Mouse (Mus musculus) lung, embryonic 15.5 days (tissue): ENCODE measurements at regions not wholly inside any gene's neighbourhood (a gene's known extent, or its start where the extent isn't known, plus 50 kb on each side); places are given as distances from the start of the nearest gene placed in this dataset.

Source experiments
- ATAC-seq: fragments of 200-750 bp; cut with Nextera tagmentation; 2 replicates; pipeline ENCODE4 v1.8.0; 2017; ENCODE audit warnings: moderate number of reproducible peaks, borderline replicate concordance; ENCODE audit not compliant: low FRiP score, low TSS enrichment; ENCODE audit errors: extremely low read depth
- H3K27ac ChIP-seq: fragments of 300-500 bp; sonication (generic); 2 replicates; pipeline ENCODE4 v1.5.1; 2015; ENCODE audit warnings: moderate library complexity, mild to moderate bottlenecking, inconsistent platforms
- H3K27me3 ChIP-seq: fragments of 300-500 bp; sonication (generic); 2 replicates; pipeline ENCODE4 v1.6.1; 2015; ENCODE audit warnings: inconsistent platforms
- H3K36me3 ChIP-seq: fragments of 300-500 bp; sonication (generic); 2 replicates; pipeline ENCODE4 v1.6.1; 2015; ENCODE audit warnings: inconsistent platforms
- H3K4me1 ChIP-seq: fragments of 300-500 bp; sonication (generic); 2 replicates; pipeline ENCODE4 v1.6.1; 2015; ENCODE audit warnings: inconsistent platforms
- H3K4me2 ChIP-seq: fragments of 300-500 bp; sonication (generic); 2 replicates; pipeline ENCODE4 v1.6.1; 2015; ENCODE audit warnings: inconsistent platforms, mild to moderate bottlenecking, moderate library complexity
- H3K4me3 ChIP-seq: fragments of 300-500 bp; sonication (generic); 2 replicates; pipeline ENCODE4 v1.5.1; 2015; ENCODE audit warnings: mild to moderate bottlenecking, inconsistent platforms
- H3K9ac ChIP-seq: fragments of 300-500 bp; sonication (generic); 2 replicates; pipeline ENCODE4 v1.6.1; 2015; ENCODE audit warnings: inconsistent platforms
- H3K9me3 ChIP-seq: fragments of 300-500 bp; sonication (generic); 2 replicates; pipeline ENCODE4 v1.6.1; 2016; ENCODE audit warnings: inconsistent platforms
- WGBS: fragments of 180-500 bp; shearing (Covaris S2); methylation state at CpG from one replicate; pipeline ENCODE4 v1.1.7; 2015; 5-methylcytosine and 5-hydroxymethylcytosine counted together

- no peak overlapping the region for H3K27ac ChIP-seq
- 66% methylated on average over 9 of the region's 9 CpGs for WGBS
- H3K4me2 ChIP-seq: no peak overlapping the region
- H3K9me3 ChIP-seq: no peaks in the 10 kb centered on the region
- no peaks in the 10 kb centered on the region for H3K27me3 ChIP-seq
- H3K4me3 ChIP-seq: no peak overlapping the region
- H3K36me3 ChIP-seq: no peaks in the 10 kb centered on the region
- ATAC-seq: no peak
- no peak overlapping the region for H3K9ac ChIP-seq
- H3K4me1 ChIP-seq: peaks cover 14% of the 10 kb centered on the region; the same call in 1 of the 2 replicates
These were observed 112.5 kb upstream of the Plxnc1 start for GRCm38 (mm10) chr10:95057051-95057714.

- Histone ChIP-seq H3K4me1 (peaks cover 14% of the 10 kb centered on the region; the same call in 1 of the 2 replicates), H3K4me3 (no peak overlapping the region), H3K9ac (no peak overlapping the region), H3K27me3 (no peaks in the 10 kb centered on the region), H3K36me3 (no peaks in the 10 kb centered on the region), H3K27ac (no peak overlapping the region), H3K9me3 (no peaks in the 10 kb centered on the region), H3K4me2 (no peak overlapping the region)
- peak; percentile 37; the same call in 1 of the 2 replicates for ATAC-seq
- 60% methylated on average over 4 of the region's 4 CpGs for WGBS
These were observed 111.9 kb upstream of the Plxnc1 start for GRCm38 (mm10) chr10:95056541-95056940.

GRCm38 (mm10) chr10:95054869-95055268 is 110.2 kb upstream of the Plxnc1 start:
- ATAC-seq: no peak
- Histone ChIP-seq H3K27me3 (no peaks in the 10 kb centered on the region), H3K9ac (no peak overlapping the region), H3K4me2 (no peak overlapping the region), H3K27ac (no peak overlapping the region), H3K4me3 (no peak overlapping the region), H3K9me3 (no peaks in the 10 kb centered on the region), H3K36me3 (no peaks in the 10 kb centered on the region), H3K4me1 (peaks cover 14% of the 10 kb centered on the region; the same call in 1 of the 2 replicates)
- WGBS: 64% methylated on average over 3 of the region's 3 CpGs

- ATAC-seq: peak; percentile 44; the same call in 1 of the 2 replicates
- no peak overlapping the region for H3K4me2 ChIP-seq
- no peaks in the 10 kb centered on the region for H3K9me3 ChIP-seq
- H3K4me3 ChIP-seq: no peak overlapping the region
- WGBS: 53% methylated on average over 5 of the region's 5 CpGs
- no peaks in the 10 kb centered on the region for H3K36me3 ChIP-seq
- no peak overlapping the region for H3K9ac ChIP-seq
- peaks cover 22% of the 10 kb centered on the region for H3K4me1 ChIP-seq
- H3K27ac ChIP-seq: peak overlapping the region; percentile 91
- H3K27me3 ChIP-seq: no peaks in the 10 kb centered on the region
These were observed 104.2 kb upstream of the Plxnc1 start for GRCm38 (mm10) chr10:95048790-95049189.

- H3K27me3 ChIP-seq: no peaks in the 10 kb centered on the region
- ATAC-seq: peak; percentile 84
- no peaks in the 10 kb centered on the region for H3K9me3 ChIP-seq
- H3K9ac ChIP-seq: no peak overlapping the region
- H3K36me3 ChIP-seq: no peaks in the 10 kb centered on the region
- H3K4me2 ChIP-seq: no peak overlapping the region
- WGBS: 23% methylated on average over 7 of the region's 7 CpGs
- H3K27ac ChIP-seq: peak overlapping the region; percentile 56
- H3K4me3 ChIP-seq: no peak overlapping the region
- H3K4me1 ChIP-seq: peaks cover 20% of the 10 kb centered on the region
These were observed 99.3 kb upstream of the Plxnc1 start for GRCm38 (mm10) chr10:95043978-95044377.

GRCm38 (mm10) chr10:95040258-95040895 is 95.7 kb upstream of the Plxnc1 start:
- H3K36me3 ChIP-seq: no peaks in the 10 kb centered on the region
- H3K4me1 ChIP-seq: peaks cover 23% of the 10 kb centered on the region
- ATAC-seq: no peak
- no peaks in the 10 kb centered on the region for H3K27me3 ChIP-seq
- no peak overlapping the region for H3K9ac ChIP-seq
- H3K4me2 ChIP-seq: no peak overlapping the region
- H3K27ac ChIP-seq: no peak overlapping the region
- no peak overlapping the region for H3K4me3 ChIP-seq
- 69% methylated on average over 6 of the region's 6 CpGs for WGBS
- no peaks in the 10 kb centered on the region for H3K9me3 ChIP-seq

- H3K27me3 ChIP-seq: no peaks in the 10 kb centered on the region
- no peak overlapping the region for H3K4me2 ChIP-seq
- H3K4me1 ChIP-seq: 0 out of 2 replicates have a peak, but pooled peaks cover 7% of the 10 kb centered on the region
- H3K4me3 ChIP-seq: no peak overlapping the region
- H3K9ac ChIP-seq: no peak overlapping the region
- H3K36me3 ChIP-seq: no peaks in the 10 kb centered on the region
- ATAC-seq: peak; percentile 72; the same call in 1 of the 2 replicates
- 38% methylated on average over 4 of the region's 4 CpGs for WGBS
- H3K9me3 ChIP-seq: no peaks in the 10 kb centered on the region
- H3K27ac ChIP-seq: peak overlapping the region; percentile 61
These were observed 91.5 kb upstream of the Plxnc1 start for GRCm38 (mm10) chr10:95036043-95036697.

- H3K4me3 ChIP-seq: no peak overlapping the region
- no peaks in the 10 kb centered on the region for H3K36me3 ChIP-seq
- H3K9ac ChIP-seq: no peak overlapping the region
- WGBS: 51% methylated on average over 3 of the region's 3 CpGs
- ATAC-seq: no peak; the same call in 1 of the 2 replicates
- H3K4me2 ChIP-seq: no peak overlapping the region
- no peaks in the 10 kb centered on the region for H3K9me3 ChIP-seq
- 0 out of 2 replicates have a peak, but pooled peaks cover 7% of the 10 kb centered on the region for H3K4me1 ChIP-seq
- H3K27me3 ChIP-seq: no peaks in the 10 kb centered on the region
- peak overlapping the region; percentile 61 for H3K27ac ChIP-seq
These were observed 90.7 kb upstream of the Plxnc1 start for GRCm38 (mm10) chr10:95035371-95035770.

GRCm38 (mm10) chr10:95034566-95034965 is 89.9 kb upstream of the Plxnc1 start:
- Histone ChIP-seq H3K4me3 (no peak overlapping the region), H3K9me3 (no peaks in the 10 kb centered on the region), H3K36me3 (no peaks in the 10 kb centered on the region), H3K27me3 (no peaks in the 10 kb centered on the region), H3K9ac (no peak overlapping the region), H3K4me2 (no peak overlapping the region), H3K27ac (no peak overlapping the region), H3K4me1 (0 out of 2 replicates have a peak, but pooled peaks cover 7% of the 10 kb centered on the region)
- WGBS: 82% methylated on average over 5 of the region's 5 CpGs
- ATAC-seq: no peak

GRCm38 (mm10) chr10:95032760-95033716 is 88.4 kb upstream of the Plxnc1 start:
- WGBS: 64% methylated on average over 14 of the region's 14 CpGs
- peak; percentile 43; the same call in 1 of the 2 replicates for ATAC-seq

GRCm38 (mm10) chr10:95031371-95031770 is 86.7 kb upstream of the Plxnc1 start:
- Histone ChIP-seq H3K9me3 (no peaks in the 10 kb centered on the region), H3K9ac (no peak overlapping the region), H3K4me3 (no peak overlapping the region), H3K27ac (no peak overlapping the region), H3K4me2 (no peak overlapping the region), H3K36me3 (no peaks in the 10 kb centered on the region), H3K27me3 (no peaks in the 10 kb centered on the region), H3K4me1 (0 out of 2 replicates have a peak, but pooled peaks cover 7% of the 10 kb centered on the region)
- WGBS: 94% methylated on average over 2 of the region's 2 CpGs
- ATAC-seq: no peak

More at GRCm38 (mm10) chr10:95032760-95033716, 88.4 kb upstream of the Plxnc1 start:
- Histone ChIP-seq H3K9me3 (no peaks in the 10 kb centered on the region), H3K9ac (no peak overlapping the region), H3K36me3 (no peaks in the 10 kb centered on the region), H3K4me2 (no peak overlapping the region), H3K27ac (no peak overlapping the region), H3K4me3 (no peak overlapping the region), H3K4me1 (0 out of 2 replicates have a peak, but pooled peaks cover 7% of the 10 kb centered on the region), H3K27me3 (no peaks in the 10 kb centered on the region)
